14 mouse cellular contexts compared by ENCODE assay signal in genomic region chr17:29433370-29433769, GRCm38 (mm10). TPM values are rescaled to one million over a fixed set of nuclear protein-coding genes. Genes with fewer than 3 reads are reported as not detected.
A peak's percentile ranks its signal among the peaks of the same experiment; 100 is the strongest.
DNase-seq lines count a peak whose midpoint lies in the region; ATAC-seq and TF ChIP-seq lines count a peak whose summit lies in the region.
"Had no signal": no experiment of that assay in that cellular context is flagged by ENCODE, and none has a peak within 500 bp of the region (broad histone marks: within the 10 kb centered on the region; RNA-seq: fewer than 3 reads in every experiment).

No protein-coding gene starts in this region.

- 0 out of 2 replicates have a peak, but pooled peaks cover 3% of the 10 kb centered on the region for H3K9me3 ChIP-seq in hindbrain, embryonic 10.5 days
- H3K9me3 ChIP-seq in hindbrain, embryonic 14.5 days (ENCODE audit: control insufficient read depth, low read length): no peaks in the 10 kb centered on the region
- no peaks in the 10 kb centered on the region for H3K9me3 ChIP-seq in heart, embryonic 15.5 days (replicated peaks)
- H3K9me3 ChIP-seq in liver, postnatal 0 days (ENCODE audit: low read length): no peaks in the 10 kb centered on the region
- H3K9me3 ChIP-seq: stomach, embryonic 15.5 days had no signal

- no peaks in the 10 kb centered on the region for H3K36me3 ChIP-seq in hindbrain, embryonic 10.5 days
- H3K36me3 ChIP-seq in hindbrain, embryonic 14.5 days (replicated peaks; ENCODE audit: control insufficient read depth, insufficient read depth): no peaks in the 10 kb centered on the region
- no peaks in the 10 kb centered on the region for H3K36me3 ChIP-seq in heart, embryonic 15.5 days
- no peaks in the 10 kb centered on the region for H3K36me3 ChIP-seq in liver, postnatal 0 days (replicated peaks; ENCODE audit: insufficient read depth, low read length)
- H3K36me3 ChIP-seq: midbrain, embryonic 12.5 days; stomach, embryonic 15.5 days had no signal

- peaks cover 59% of the 10 kb centered on the region for H3K4me1 ChIP-seq in hindbrain, embryonic 10.5 days (replicated peaks)
- peaks cover 11% of the 10 kb centered on the region for H3K4me1 ChIP-seq in hindbrain, embryonic 14.5 days (replicated peaks; ENCODE audit: control insufficient read depth, insufficient read depth, low read length)
- peaks cover 62% of the 10 kb centered on the region for H3K4me1 ChIP-seq in heart, embryonic 15.5 days (replicated peaks)
- H3K4me1 ChIP-seq in liver, postnatal 0 days (ENCODE audit: insufficient read depth): peaks cover 42% of the 10 kb centered on the region

- H3K27me3 ChIP-seq in hindbrain, embryonic 10.5 days (ENCODE audit: insufficient read depth, poor library complexity, severe bottlenecking): no peaks in the 10 kb centered on the region
- H3K27me3 ChIP-seq in hindbrain, embryonic 14.5 days (ENCODE audit: control insufficient read depth, insufficient read depth, low read length): no peaks in the 10 kb centered on the region
- H3K27me3 ChIP-seq in heart, embryonic 15.5 days: no peaks in the 10 kb centered on the region
- H3K27me3 ChIP-seq in liver, postnatal 0 days (ENCODE audit: insufficient read depth, low read length): no peaks in the 10 kb centered on the region
- H3K27me3 ChIP-seq: midbrain, embryonic 12.5 days; Patski; stomach, embryonic 15.5 days had no signal

- WGBS in hindbrain, embryonic 10.5 days: 82% methylated on average over 8 of the region's 8 CpGs
- 80% methylated on average over 8 of the region's 8 CpGs for WGBS in hindbrain, embryonic 14.5 days
- WGBS in heart, embryonic 15.5 days: 20% methylated on average over 8 of the region's 8 CpGs
- 51% methylated on average over 8 of the region's 8 CpGs for WGBS in liver, postnatal 0 days (ENCODE audit: insufficient replicate concordance)

- ATAC-seq in hindbrain, embryonic 14.5 days (ENCODE audit: low FRiP score): no peak
- ATAC-seq in heart, embryonic 15.5 days (replicated peaks; ENCODE audit: insufficient number of reproducible peaks, insufficient read depth, low FRiP score, low read depth): peak; percentile 16; the same call in 1 of the 2 replicates
- ATAC-seq in liver, postnatal 0 days: no peak
- ATAC-seq: Patski had no signal

- TF ChIP-seq EP300 in liver, postnatal 0 days (IDR thresholded peaks at IDR 0.05; ENCODE audit: low read depth): peak; percentile 45; the same call in 1 of the 2 replicates

- no peak for DNase-seq in hindbrain, embryonic 10.5 days (ENCODE audit: low spot score)
- no peak for DNase-seq in hindbrain, embryonic 14.5 days (ENCODE audit: low spot score)
- DNase-seq in c-Kit-negative CD71-positive TER-119-positive erythroid progenitor cells, embryonic 14.5 days (ENCODE audit: low read depth, low spot score): peak; percentile 57
- DNase-seq in liver, postnatal 0 days: no peak
- DNase-seq in urinary bladder, adult 18-20 months (ENCODE audit: low spot score in 2 of 2): no peak
- no peak for DNase-seq in layer of hippocampus, adult 8-10 months (ENCODE audit: low spot score in 2 of 2)
- no peak for DNase-seq in gastrocnemius, postnatal 10 days
- DNase-seq: adrenal gland, adult 2 months; kidney, adult 18-20 months; lung, adult 2 months had no signal

- H3K9ac ChIP-seq in hindbrain, embryonic 14.5 days: no peak overlapping the region
- 0 out of 2 replicates have a peak overlapping the region, but pooled peaks have one; percentile 4 for H3K9ac ChIP-seq in heart, embryonic 15.5 days
- peak overlapping the region; percentile 32; the same call in 1 of the 2 replicates for H3K9ac ChIP-seq in liver, postnatal 0 days (replicated peaks)
- H3K9ac ChIP-seq: midbrain, embryonic 12.5 days; stomach, embryonic 15.5 days had no signal

- no peak overlapping the region for H3K4me3 ChIP-seq in hindbrain, embryonic 10.5 days
- H3K4me3 ChIP-seq in hindbrain, embryonic 14.5 days (replicated peaks; ENCODE audit: low read length): no peak overlapping the region
- no peak overlapping the region for H3K4me3 ChIP-seq in heart, embryonic 15.5 days
- H3K4me3 ChIP-seq in liver, postnatal 0 days (ENCODE audit: low read depth, low read length): no peak overlapping the region
- H3K4me3 ChIP-seq: midbrain, embryonic 12.5 days; stomach, embryonic 15.5 days had no signal

- no peak overlapping the region for H3K4me2 ChIP-seq in hindbrain, embryonic 14.5 days (replicated peaks)
- H3K4me2 ChIP-seq in heart, embryonic 15.5 days: peak overlapping the region; percentile 5; the same call in 1 of the 2 replicates
- peak overlapping the region; percentile 36; the same call in 1 of the 2 replicates for H3K4me2 ChIP-seq in liver, postnatal 0 days (ENCODE audit: low read depth, low read length)
- H3K4me2 ChIP-seq: midbrain, embryonic 12.5 days; stomach, embryonic 15.5 days had no signal

- peak overlapping the region; percentile 60 for H3K27ac ChIP-seq in hindbrain, embryonic 10.5 days
- no peak overlapping the region for H3K27ac ChIP-seq in hindbrain, embryonic 14.5 days
- H3K27ac ChIP-seq in heart, embryonic 15.5 days: peak overlapping the region; percentile 89
- H3K27ac ChIP-seq in liver, postnatal 0 days (ENCODE audit: low read depth): peak overlapping the region; percentile 49
- H3K27ac ChIP-seq: midbrain, embryonic 12.5 days; stomach, embryonic 15.5 days had no signal

- TF ChIP-seq CTCF in liver, postnatal 0 days (IDR thresholded peaks at IDR 0.05; ENCODE audit: low read depth): no peak

RNA-seq across cellular contexts. Expression of gene Pim1, which starts 57.2 kb away (rescaled TPM):
- polyA plus RNA-seq in hindbrain, embryonic 10.5 days (2016; fragmentation: Nextera tagmentation; extraction: Ambion mirVana): 25.0 and 30.5 TPM in 2 replicates
- 6.4 and 7.8 TPM in 2 replicates for polyA plus RNA-seq in hindbrain, embryonic 14.5 days (2014; fragmentation: Nextera tagmentation; extraction: Ambion mirVana)
- polyA plus RNA-seq in heart, embryonic 15.5 days (2015; fragmentation: Nextera tagmentation; extraction: Ambion mirVana): 17.9 and 18.2 TPM in 2 replicates
- polyA plus RNA-seq in liver, postnatal 0 days (2015; fragmentation: Nextera tagmentation; extraction: Ambion mirVana): 35.6 and 57.1 TPM in 2 replicates
- 1 to 10 TPM; 2.6 to 3.8 (median 3.4) TPM for total RNA-seq in layer of hippocampus, adult 8-10 months (2022)
- total RNA-seq in gastrocnemius, postnatal 10 days (2021): 10 to 100 TPM; 15.0 to 23.3 TPM
